Mouse (Mus musculus): ENCODE results near the gene Sh2d7.

Sh2d7 gene

GRCm38 (mm10) chr9:54538684-54539083 is at the start of gene Sh2d7:
Sh2d7 (plus strand) TSS chr9:54538984.
- no peak for DNase-seq (ENCODE audit: low spot score in 2 of 2)

- DNase-seq (ENCODE audit: low spot score in 2 of 2) = no peak
Measured at GRCm38 (mm10) chr9:54489599-54489998, 49.2 kb upstream of the Sh2d7 start.

- DNase-seq (ENCODE audit: low spot score in 2 of 2) = no peak
Measured at GRCm38 (mm10) chr9:54490431-54490830, 48.4 kb upstream of the Sh2d7 start.

- no peak for DNase-seq (ENCODE audit: low spot score in 2 of 2)
Measured at GRCm38 (mm10) chr9:54499291-54499690, 39.5 kb upstream of the Sh2d7 start.

GRCm38 (mm10) chr9:54499791-54500190 is 39.0 kb upstream of the Sh2d7 start:
- no peak for DNase-seq (ENCODE audit: low spot score in 2 of 2)

GRCm38 (mm10) chr9:54500832-54501452 is 37.8 kb upstream of the Sh2d7 start:
- DNase-seq (ENCODE audit: low spot score in 2 of 2) = peak in 1 of 2 experiments; percentile 36

GRCm38 (mm10) chr9:54501453-54502110 is 37.2 kb upstream of the Sh2d7 start, which contains the start of gene Dmxl2:
Dmxl2 (minus strand) TSS chr9:54501626.
- peak; percentile 80 to 88 for DNase-seq (ENCODE audit: low spot score in 2 of 2)

GRCm38 (mm10) chr9:54502111-54502495 is 36.7 kb upstream of the Sh2d7 start:
- no peak for DNase-seq (ENCODE audit: low spot score in 2 of 2)

- DNase-seq (ENCODE audit: low spot score in 2 of 2) = no peak
Measured at GRCm38 (mm10) chr9:54502873-54503272, 35.9 kb upstream of the Sh2d7 start.

- DNase-seq (ENCODE audit: low spot score in 2 of 2) = no peak
Measured at GRCm38 (mm10) chr9:54515991-54516390, 22.8 kb upstream of the Sh2d7 start.

GRCm38 (mm10) chr9:54518921-54519320 is 19.9 kb upstream of the Sh2d7 start:
- peak; percentile 65 to 81 for DNase-seq (ENCODE audit: low spot score in 2 of 2)

- no peak for DNase-seq (ENCODE audit: low spot score in 2 of 2)
Measured at GRCm38 (mm10) chr9:54520286-54520685, 18.5 kb upstream of the Sh2d7 start.

- peak in 1 of 2 experiments; percentile 46 for DNase-seq (ENCODE audit: low spot score in 2 of 2)
Measured at GRCm38 (mm10) chr9:54527694-54528093, 11.1 kb upstream of the Sh2d7 start.

GRCm38 (mm10) chr9:54529950-54530349 is 8.8 kb upstream of the Sh2d7 start:
- no peak for DNase-seq (ENCODE audit: low spot score in 2 of 2)

GRCm38 (mm10) chr9:54530836-54531235 is 7.9 kb upstream of the Sh2d7 start:
- no peak for DNase-seq (ENCODE audit: low spot score in 2 of 2)

GRCm38 (mm10) chr9:54531421-54531820 is 7.4 kb upstream of the Sh2d7 start:
- DNase-seq (ENCODE audit: low spot score in 2 of 2) = no peak

- DNase-seq (ENCODE audit: low spot score in 2 of 2) = no peak
Measured at GRCm38 (mm10) chr9:54532926-54533325, 5.9 kb upstream of the Sh2d7 start.

- peak; percentile 80 to 81 for DNase-seq (ENCODE audit: low spot score in 2 of 2)
Measured at GRCm38 (mm10) chr9:54533975-54534374, 4.8 kb upstream of the Sh2d7 start.

- DNase-seq (ENCODE audit: low spot score in 2 of 2) = no peak
Measured at GRCm38 (mm10) chr9:54536236-54536635, 2.5 kb upstream of the Sh2d7 start.

GRCm38 (mm10) chr9:54537030-54537429 is 1.8 kb upstream of the Sh2d7 start:
- peak in 1 of 2 experiments; percentile 45 for DNase-seq (ENCODE audit: low spot score in 2 of 2)

- no peak for DNase-seq (ENCODE audit: low spot score in 2 of 2)
Measured at GRCm38 (mm10) chr9:54537480-54537879, 1.3 kb upstream of the Sh2d7 start.

- DNase-seq (ENCODE audit: low spot score in 2 of 2) = no peak
Measured at GRCm38 (mm10) chr9:54538244-54538643, 540 bp upstream of the Sh2d7 start.

- no peak for DNase-seq (ENCODE audit: low spot score in 2 of 2)
Measured at GRCm38 (mm10) chr9:54540801-54541200, 2.0 kb downstream of the Sh2d7 start.

All from frontal cortex, postnatal 36 days (tissue).